Mouse (Mus musculus) kidney, postnatal 4 days (tissue): ENCODE results near the gene Tra2a.

Source experiments
- DNase-seq, 2 experiments: peaks; one replicate each; pipeline ENCODE4 v3.0.0; 2021; ENCODE audit warnings: mixed read lengths in 2 of 2

Tra2a gene

GRCm38 (mm10) chr6:49209881-49210854, 53.7 kb downstream of the Tra2a start:
- peak; percentile 71 to 83 for DNase-seq

- peak; percentile 22 to 36 for DNase-seq
Measured at GRCm38 (mm10) chr6:49208935-49209334, 54.9 kb downstream of the Tra2a start.

GRCm38 (mm10) chr6:49208297-49208930, 55.4 kb downstream of the Tra2a start:
- DNase-seq: peak; percentile 26 to 48

- DNase-seq: no peak
Measured at GRCm38 (mm10) chr6:49206416-49206815, 57.4 kb downstream of the Tra2a start.

GRCm38 (mm10) chr6:49195188-49195587, 68.6 kb downstream of the Tra2a start:
- no peak for DNase-seq

GRCm38 (mm10) chr6:49194536-49194935, 69.3 kb downstream of the Tra2a start:
- DNase-seq: no peak
